Mouse (Mus musculus) bone marrow, adult 2 months (tissue): ENCODE measurements around the gene Polr2f.

Source experiments
- CTCF ChIP-seq: fragments of 200-500 bp; IDR thresholded peaks from 2 replicates; pipeline ENCODE4 v1.5.1; 2011; ENCODE audit warnings: low read length, control low read depth; ENCODE audit not compliant: control insufficient read depth, insufficient read depth
- POLR2A ChIP-seq: fragments of 200-500 bp; IDR thresholded peaks from 2 replicates; pipeline ENCODE4 v1.6.1; 2011; ENCODE audit warnings: low read depth, mild to moderate bottlenecking, control low read depth, low read length, borderline replicate concordance; ENCODE audit not compliant: control insufficient read depth

DNA sequence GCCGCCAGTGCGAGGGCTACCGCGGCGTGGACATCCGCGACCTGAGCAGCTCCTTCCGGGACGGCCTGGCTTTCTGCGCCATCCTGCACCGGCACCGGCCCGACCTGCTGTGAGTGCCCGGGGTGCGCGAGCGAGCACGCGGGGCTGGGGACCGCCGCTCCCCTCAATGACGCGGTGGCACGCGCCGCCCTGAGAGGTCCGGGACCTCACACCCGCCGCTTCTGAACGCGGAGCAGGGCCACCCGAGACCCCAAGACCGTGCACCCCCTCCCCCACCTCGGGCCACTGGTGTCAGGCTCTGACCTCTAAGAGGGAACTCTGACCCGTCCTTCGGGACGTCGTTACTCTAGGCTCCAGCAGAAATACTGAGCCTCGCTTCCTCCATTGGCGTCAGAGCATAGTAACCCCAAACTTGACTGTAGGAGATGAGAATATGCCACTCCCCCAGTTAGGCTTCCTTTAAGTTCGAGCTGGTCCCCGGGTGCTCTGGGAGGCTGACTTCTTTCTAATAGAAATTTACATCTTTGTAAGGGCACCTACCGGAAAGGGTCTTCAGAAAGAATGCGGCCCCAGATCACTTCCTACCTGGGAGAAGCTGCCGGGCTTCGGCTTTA lies 31.4 kb upstream of the Polr2f start:
- TF ChIP-seq CTCF (no peak), POLR2A (no peak)
